Mouse (Mus musculus): Measurements from ENCODE around the gene Sash1. TPM values are rescaled to one million over a fixed set of nuclear protein-coding genes. Genes with fewer than 3 reads are reported as not detected.

Sash1 gene
- total and polyA plus RNA-seq, 2 experiments from 2014 or later, result 5.0 to 47.4 TPM

- Histone ChIP-seq H3K9ac (replicated peaks; ENCODE audit: low read length, poor library complexity, severe bottlenecking) (no peak overlapping the region), H3K36me3 (ENCODE audit: insufficient read depth, low read length) (no peaks in the 10 kb centered on the region), H3K9me3 (ENCODE audit: low read length) (no peaks in the 10 kb centered on the region), H3K27ac (ENCODE audit: low read depth, low read length) (no peak overlapping the region), H3K4me3 (ENCODE audit: low read depth, low read length) (no peak overlapping the region), H3K4me2 (ENCODE audit: low read depth, low read length, poor library complexity, severe bottlenecking) (no peak overlapping the region), H3K4me1 (ENCODE audit: insufficient read depth, low read length) (no peaks in the 10 kb centered on the region), H3K27me3 (ENCODE audit: insufficient read depth, low read length) (no peaks in the 10 kb centered on the region)
- ATAC-seq (ENCODE audit: low FRiP score) (no peak), DNase-seq (ENCODE audit: low spot score) (no peak)
- 91% methylated on average over 6 of the region's 6 CpGs for WGBS
- TF ChIP-seq CTCF (IDR thresholded peaks at IDR 0.05), result no peak
These were observed 9.2 kb upstream of the Sash1 start for GRCm38 (mm10) chr10:8894965-8895515.

DNA sequence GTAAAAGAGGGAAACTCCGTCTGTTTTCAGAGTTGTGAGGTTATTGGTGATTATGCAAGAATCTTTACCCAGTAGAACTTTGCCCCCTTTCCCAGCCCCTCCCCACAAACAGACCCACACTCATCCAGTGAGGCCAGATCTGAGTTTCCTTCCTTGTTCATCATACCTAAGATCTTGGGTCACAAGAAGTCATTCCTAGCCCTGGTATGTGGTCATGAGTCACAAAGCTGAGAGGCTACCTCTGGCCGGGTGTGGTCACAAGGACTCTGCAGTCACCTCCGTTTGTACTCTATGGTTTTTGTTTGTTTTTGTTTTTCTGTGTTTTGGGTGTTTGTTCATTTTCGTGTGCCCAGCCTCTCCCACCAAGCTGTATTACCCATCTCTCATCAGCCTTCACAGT is 4.6 kb upstream of the Sash1 start:
- Histone ChIP-seq H3K4me2 (ENCODE audit: low read depth, low read length, poor library complexity, severe bottlenecking) (no peak overlapping the region), H3K4me3 (ENCODE audit: low read depth, low read length) (no peak overlapping the region), H3K27ac (ENCODE audit: low read depth, low read length) (no peak overlapping the region), H3K36me3 (ENCODE audit: insufficient read depth, low read length) (no peaks in the 10 kb centered on the region), H3K27me3 (ENCODE audit: insufficient read depth, low read length) (no peaks in the 10 kb centered on the region), H3K4me1 (ENCODE audit: insufficient read depth, low read length) (no peaks in the 10 kb centered on the region; the same call in 1 of the 2 replicates), H3K9me3 (ENCODE audit: low read length) (no peaks in the 10 kb centered on the region), H3K9ac (replicated peaks; ENCODE audit: low read length, poor library complexity, severe bottlenecking) (no peak overlapping the region)
- DNase-seq (ENCODE audit: low spot score), result no peak
- WGBS, result 91% methylated on average over 4 of the region's 4 CpGs
- ATAC-seq (ENCODE audit: low FRiP score), result no peak
- no peak for TF ChIP-seq CTCF (IDR thresholded peaks at IDR 0.05)

DNA sequence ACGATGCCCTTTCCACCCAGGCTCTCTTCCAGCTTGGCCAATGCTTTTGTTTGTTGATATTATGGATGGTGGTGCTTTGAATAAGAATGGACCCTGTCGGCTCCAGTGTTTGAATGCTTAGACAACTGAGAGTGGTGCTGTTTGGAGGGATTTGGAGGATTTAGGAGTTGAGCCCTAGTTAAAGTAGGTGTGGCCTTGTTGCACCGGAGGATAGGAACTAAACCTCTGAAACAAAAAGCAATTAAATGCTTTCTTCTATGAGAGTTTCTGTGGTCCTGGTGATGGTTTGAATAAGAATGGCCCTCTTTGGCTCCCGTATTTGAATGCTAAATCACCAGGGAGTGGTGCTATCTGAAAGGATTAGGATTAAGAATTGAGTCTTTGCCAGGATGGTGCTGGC is 3.5 kb upstream of the Sash1 start:
- ATAC-seq (ENCODE audit: low FRiP score) (no peak), DNase-seq (ENCODE audit: low spot score) (no peak)
- Histone ChIP-seq H3K36me3 (ENCODE audit: insufficient read depth, low read length) (no peaks in the 10 kb centered on the region), H3K4me2 (ENCODE audit: low read depth, low read length, poor library complexity, severe bottlenecking) (no peak overlapping the region), H3K9ac (replicated peaks; ENCODE audit: low read length, poor library complexity, severe bottlenecking) (no peak overlapping the region), H3K4me1 (ENCODE audit: insufficient read depth, low read length) (no peaks in the 10 kb centered on the region; the same call in 1 of the 2 replicates), H3K27ac (ENCODE audit: low read depth, low read length) (no peak overlapping the region), H3K4me3 (ENCODE audit: low read depth, low read length) (no peak overlapping the region), H3K27me3 (ENCODE audit: insufficient read depth, low read length) (no peaks in the 10 kb centered on the region), H3K9me3 (ENCODE audit: low read length) (no peaks in the 10 kb centered on the region)
- no peak for TF ChIP-seq CTCF (IDR thresholded peaks at IDR 0.05)
- 16% methylated on average over 4 of the region's 4 CpGs for WGBS

GRCm38 (mm10) chr10:8886528-8886854 is 621 bp upstream of the Sash1 start:
- peak overlapping the region; percentile 68 for H3K4me3 ChIP-seq (ENCODE audit: low read depth, low read length)
- no peaks in the 10 kb centered on the region for H3K27me3 ChIP-seq (ENCODE audit: insufficient read depth, low read length)
- no peak for DNase-seq (ENCODE audit: low spot score)
- H3K4me1 ChIP-seq (ENCODE audit: insufficient read depth, low read length), result no peaks in the 10 kb centered on the region; the same call in 1 of the 2 replicates
- H3K9me3 ChIP-seq (ENCODE audit: low read length), result no peaks in the 10 kb centered on the region
- TF ChIP-seq CTCF (IDR thresholded peaks at IDR 0.05), result no peak
- WGBS, result 2% methylated on average over 14 of the region's 14 CpGs
- H3K36me3 ChIP-seq (ENCODE audit: insufficient read depth, low read length), result no peaks in the 10 kb centered on the region
- H3K27ac ChIP-seq (ENCODE audit: low read depth, low read length), result peak overlapping the region; percentile 62
- H3K9ac ChIP-seq (replicated peaks; ENCODE audit: low read length, poor library complexity, severe bottlenecking), result no peak overlapping the region
- no peak for ATAC-seq (ENCODE audit: low FRiP score)
- peak overlapping the region; percentile 96 for H3K4me2 ChIP-seq (ENCODE audit: low read depth, low read length, poor library complexity, severe bottlenecking)

- no peak for DNase-seq (ENCODE audit: low spot score)
- no peak for TF ChIP-seq CTCF (IDR thresholded peaks at IDR 0.05)
- H3K9me3 ChIP-seq (ENCODE audit: low read length), result no peaks in the 10 kb centered on the region
- H3K27me3 ChIP-seq (ENCODE audit: insufficient read depth, low read length), result no peaks in the 10 kb centered on the region
- no peak for ATAC-seq (ENCODE audit: low FRiP score)
- H3K27ac ChIP-seq (ENCODE audit: low read depth, low read length), result peak overlapping the region; percentile 62; the same call in 1 of the 2 replicates
- no peaks in the 10 kb centered on the region; the same call in 1 of the 2 replicates for H3K4me1 ChIP-seq (ENCODE audit: insufficient read depth, low read length)
- peak overlapping the region; percentile 68 for H3K4me3 ChIP-seq (ENCODE audit: low read depth, low read length)
- no peaks in the 10 kb centered on the region for H3K36me3 ChIP-seq (ENCODE audit: insufficient read depth, low read length)
- peak overlapping the region; percentile 96 for H3K4me2 ChIP-seq (ENCODE audit: low read depth, low read length, poor library complexity, severe bottlenecking)
- WGBS, result 5% methylated on average over 11 of the region's 11 CpGs
- 0 out of 2 replicates have a peak overlapping the region, but pooled peaks have one; percentile 52 for H3K9ac ChIP-seq (replicated peaks; ENCODE audit: low read length, poor library complexity, severe bottlenecking)
These were observed 669 bp downstream of the Sash1 start for GRCm38 (mm10) chr10:8885201-8885600.

- WGBS, result 41% methylated on average over 5 of the region's 5 CpGs
These were observed 1.3 kb downstream of the Sash1 start for GRCm38 (mm10) chr10:8884565-8884964.

More at GRCm38 (mm10) chr10:8884565-8884964, 1.3 kb downstream of the Sash1 start:
- Histone ChIP-seq H3K4me3 (ENCODE audit: low read depth, low read length) (0 out of 2 replicates have a peak overlapping the region, but pooled peaks have one; percentile 2), H3K4me1 (ENCODE audit: insufficient read depth, low read length) (no peaks in the 10 kb centered on the region; the same call in 1 of the 2 replicates), H3K9me3 (ENCODE audit: low read length) (no peaks in the 10 kb centered on the region), H3K36me3 (ENCODE audit: insufficient read depth, low read length) (no peaks in the 10 kb centered on the region), H3K27ac (ENCODE audit: low read depth, low read length) (no peak overlapping the region), H3K9ac (replicated peaks; ENCODE audit: low read length, poor library complexity, severe bottlenecking) (no peak overlapping the region), H3K27me3 (ENCODE audit: insufficient read depth, low read length) (no peaks in the 10 kb centered on the region), H3K4me2 (ENCODE audit: low read depth, low read length, poor library complexity, severe bottlenecking) (peak overlapping the region; percentile 96; the same call in 1 of the 2 replicates)
- no peak for TF ChIP-seq CTCF (IDR thresholded peaks at IDR 0.05)
- ATAC-seq (ENCODE audit: low FRiP score) (no peak), DNase-seq (ENCODE audit: low spot score) (no peak)
